Mouse (Mus musculus) macrophage (primary cell): ENCODE measurements around the gene Lyzl4. TPM values are rescaled to one million over a fixed set of nuclear protein-coding genes. Genes with fewer than 3 reads are reported as not detected.

Experiments used
- H3K27ac ChIP-seq: fragments of 350-480 bp; formaldehyde crosslinking; 2 replicates; pipeline ENCODE4 v1.9.0; 2021
- H3K36me3 ChIP-seq: fragments of 350-480 bp; formaldehyde crosslinking; 2 replicates; pipeline ENCODE4 v1.9.0; 2021; ENCODE audit errors: inconsistent target
- H3K4me3 ChIP-seq: fragments of 350-480 bp; formaldehyde crosslinking; 2 replicates; pipeline ENCODE4 v1.9.0; 2021; ENCODE audit errors: inconsistent target
- H3K79me2 ChIP-seq: fragments of 350-480 bp; formaldehyde crosslinking; 2 replicates; pipeline ENCODE4 v1.9.0; 2021; ENCODE audit errors: inconsistent target
- WGBS: methylation state at CpG from one replicate; pipeline ENCODE4 v1.1.7; 2026; ENCODE audit warnings: inconsistent platforms; ENCODE audit not compliant: missing documents; 5-methylcytosine and 5-hydroxymethylcytosine counted together
- polyA plus RNA-seq: library from polyadenylated mRNA; stranded (reverse); fragments of 250-400 nt; gene quantifications from 3 replicates; pipeline ENCODE4 v1.2.4, GENCODE M21; 2018; ENCODE audit warnings: inconsistent platforms
- total RNA-seq, 78 experiments: library from RNA; depleted of rRNA; stranded (reverse); fragments of 250-400 nt; gene quantifications; 1 replicate in 9 of 78; 2 replicates in 24 of 78; 3 replicates in 43 of 78; 4 replicates in 2 of 78; pipeline ENCODE4 v1.2.4; 2018; ENCODE audit warnings: inconsistent platforms in 56 of 78

Lyzl4 gene
- 1 to 10 TPM in 15 of 26 experiments, not detected in 11; 1.1 to 8.5 (median 2.8) TPM for total RNA-seq (2018; cell fraction: chromatin; rRNA removed)
- 1 to 10 TPM in 14 of 26 experiments, under 1 TPM in 12; 0.58 to 6.1 (median 2.3) TPM for total RNA-seq (2018; cell fraction: cytosol; rRNA removed)
- 10 to 100 TPM in 1 of 26 experiments, 1 to 10 TPM in 15, under 1 TPM in 6, not detected in 4; 0.48 to 22.1 (median 1.6) TPM for total RNA-seq (2018; cell fraction: nucleus; rRNA removed)
- 3.0 to 17.8 TPM (median 4.8 TPM) in 3 replicates for polyA plus RNA-seq

DNA sequence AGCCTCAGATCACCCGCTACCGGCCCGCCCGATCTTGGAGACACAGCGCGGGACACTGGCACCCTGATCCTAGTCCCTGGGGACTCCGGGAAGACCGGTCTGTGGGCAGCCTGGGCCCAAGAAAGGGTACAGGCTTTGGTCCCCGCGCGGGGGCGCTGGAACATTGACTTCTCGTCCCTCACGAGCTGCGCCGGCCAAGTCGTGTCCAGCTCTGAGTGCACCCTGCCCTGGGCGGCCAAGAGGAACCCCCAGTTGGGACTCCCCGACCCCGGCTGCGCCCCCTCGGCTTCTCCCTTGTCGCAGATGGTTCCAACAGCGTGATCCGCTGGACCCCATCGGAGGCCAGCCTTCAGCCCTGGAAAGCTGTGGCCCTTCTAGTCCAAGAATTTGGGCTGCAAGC, at the start of gene Lyzl4:
TSS of gene Lyzl4 (minus strand) at position 96 of the 400 bp plus-strand sequence.
- H3K36me3 ChIP-seq = no peaks in the 10 kb centered on the region
- no peak within 1 kb of the TSS for H3K27ac ChIP-seq
- no peaks in the 10 kb centered on the region for H3K79me2 ChIP-seq
- WGBS = 3% methylated on average over 21 of the region's 26 CpGs
- peak within 1 kb of the TSS; percentile 7; the same call in 1 of the 2 replicates for H3K4me3 ChIP-seq

DNA sequence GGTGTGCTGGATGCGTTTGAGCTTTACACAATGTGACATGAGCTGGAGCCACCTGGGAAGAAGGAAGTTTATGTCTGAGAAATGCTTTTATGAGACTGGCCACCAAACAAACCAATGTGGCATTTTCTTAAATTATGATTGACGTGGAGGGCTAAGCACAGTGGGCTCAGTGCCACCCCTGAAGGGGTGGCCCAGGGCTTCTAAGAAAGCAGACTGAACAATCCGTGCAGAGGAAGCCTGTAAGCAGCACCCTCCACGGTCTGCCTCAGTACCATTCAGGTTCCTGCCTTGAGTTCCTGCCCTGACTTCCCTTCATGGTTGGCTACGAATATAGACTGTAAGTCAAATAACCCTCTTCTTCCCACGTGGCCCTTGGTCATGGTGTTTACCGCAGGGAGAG, 48.8 kb upstream of the Lyzl4 start:
- no peak overlapping the region for H3K4me3 ChIP-seq
- WGBS = 94% methylated on average over 7 of the region's 7 CpGs
- H3K27ac ChIP-seq = no peak overlapping the region
- peaks cover 27% of the 10 kb centered on the region; the same call in 1 of the 2 replicates for H3K36me3 ChIP-seq
- H3K79me2 ChIP-seq = no peaks in the 10 kb centered on the region

DNA sequence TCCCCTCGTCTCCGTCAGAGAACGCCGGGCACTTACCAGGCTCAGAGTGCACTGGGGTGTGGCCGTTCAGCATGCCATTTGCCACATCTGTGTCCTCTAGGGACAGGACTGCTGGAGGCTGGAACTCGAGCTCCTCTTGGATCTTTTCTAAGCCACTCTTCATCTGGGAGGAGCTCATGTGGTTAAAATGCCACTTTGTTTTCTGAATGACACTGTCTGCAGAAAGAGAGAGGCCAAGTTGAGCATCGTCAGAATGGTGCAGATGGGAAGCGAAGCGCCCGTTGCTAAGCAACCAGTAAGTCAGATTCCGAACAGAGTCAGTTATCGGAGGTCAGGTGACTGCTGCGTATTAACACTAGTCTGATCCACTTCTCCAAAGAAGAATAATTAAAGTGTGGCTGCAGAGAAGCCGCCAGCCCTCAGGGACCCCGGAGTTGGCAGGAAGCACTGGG, 48.3 kb upstream of the Lyzl4 start:
- WGBS = 96% methylated on average over 15 of the region's 15 CpGs
- Histone ChIP-seq H3K79me2 (no peaks in the 10 kb centered on the region), H3K4me3 (no peak overlapping the region), H3K36me3 (peaks cover 28% of the 10 kb centered on the region; the same call in 1 of the 2 replicates), H3K27ac (no peak overlapping the region)

DNA sequence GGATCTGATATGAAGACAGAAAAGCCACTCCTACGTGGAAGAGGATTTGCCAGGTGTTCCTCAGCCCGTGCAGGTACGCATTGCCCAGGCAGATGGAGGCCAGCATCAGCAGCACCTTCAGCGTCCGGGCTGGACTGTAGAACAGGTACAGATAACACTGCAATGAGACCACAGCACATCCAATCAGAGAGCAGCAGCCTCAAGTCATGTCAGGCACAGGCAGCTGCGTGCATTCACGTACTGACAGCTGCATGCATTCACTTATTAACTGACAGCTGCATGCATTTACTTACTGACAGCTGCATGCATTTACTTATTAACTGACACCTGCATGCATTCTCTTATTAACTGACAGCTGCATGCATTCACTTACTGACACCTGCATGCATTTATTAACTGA, 42.8 kb upstream of the Lyzl4 start:
- no peak overlapping the region for H3K27ac ChIP-seq
- H3K4me3 ChIP-seq = no peak overlapping the region
- no peaks in the 10 kb centered on the region for H3K79me2 ChIP-seq
- WGBS = 96% methylated on average over 7 of the region's 7 CpGs
- H3K36me3 ChIP-seq = peaks cover 30% of the 10 kb centered on the region; the same call in 1 of the 2 replicates

DNA sequence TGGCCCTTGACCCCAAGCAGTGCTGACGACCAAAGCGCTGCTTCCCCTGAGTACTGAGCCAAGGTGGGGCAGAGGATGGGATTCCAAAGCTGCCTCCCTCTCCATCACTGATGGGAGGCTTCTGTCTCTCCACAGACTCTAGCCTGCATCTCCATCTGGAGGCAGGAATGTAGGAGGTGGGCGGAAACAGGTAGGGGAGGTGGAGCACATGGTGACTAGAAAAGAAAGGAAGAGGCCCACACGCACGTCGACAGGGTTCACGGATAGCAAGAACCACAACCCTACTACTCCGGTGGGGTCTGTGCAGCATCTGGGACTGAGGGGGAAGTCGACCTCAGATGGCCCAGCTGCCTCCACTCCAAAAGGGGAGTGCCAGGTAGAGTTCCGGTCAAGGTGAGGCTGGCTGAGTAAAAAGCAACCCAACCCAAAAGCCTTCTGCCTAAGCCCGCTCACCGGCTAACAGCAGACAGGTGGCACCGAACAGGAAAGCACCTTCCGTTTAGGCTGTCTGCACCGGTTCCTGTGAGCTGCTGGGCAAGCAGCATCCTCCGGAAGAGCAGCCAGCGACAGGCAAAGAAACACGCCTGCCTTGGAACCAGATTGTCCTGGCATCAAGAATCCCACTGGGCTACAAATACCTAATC, 40.3 kb upstream of the Lyzl4 start:
- Histone ChIP-seq H3K4me3 (no peak overlapping the region), H3K36me3 (peaks cover 18% of the 10 kb centered on the region; the same call in 1 of the 2 replicates), H3K79me2 (peaks cover 13% of the 10 kb centered on the region; the same call in 1 of the 2 replicates), H3K27ac (no peak overlapping the region)
- 53% methylated on average over 18 of the region's 18 CpGs for WGBS

DNA sequence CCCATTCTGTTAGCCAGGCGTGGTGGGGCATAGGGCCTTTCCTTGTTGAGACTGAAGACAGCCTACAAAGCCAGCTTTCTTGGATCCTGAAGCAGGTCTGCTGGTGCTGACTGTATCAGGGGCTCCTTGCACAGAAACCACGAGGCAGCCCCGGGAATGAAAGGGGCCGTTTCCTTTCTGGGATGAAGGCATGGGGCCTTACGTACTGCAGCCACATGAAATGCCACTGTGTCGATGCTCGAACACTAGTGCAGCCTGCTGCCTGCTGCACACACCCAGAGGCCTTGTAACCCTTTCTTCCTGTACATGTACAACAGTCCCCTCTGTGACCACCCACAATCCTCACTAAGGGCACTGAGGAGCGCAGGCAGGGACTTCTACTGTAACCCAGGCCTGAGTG, 39.3 kb upstream of the Lyzl4 start:
- 63% methylated on average over 7 of the region's 8 CpGs for WGBS
- H3K27ac ChIP-seq = no peak overlapping the region
- peaks cover 20% of the 10 kb centered on the region; the same call in 1 of the 2 replicates for H3K79me2 ChIP-seq
- H3K4me3 ChIP-seq = no peak overlapping the region
- H3K36me3 ChIP-seq = peaks cover 18% of the 10 kb centered on the region; the same call in 1 of the 2 replicates

DNA sequence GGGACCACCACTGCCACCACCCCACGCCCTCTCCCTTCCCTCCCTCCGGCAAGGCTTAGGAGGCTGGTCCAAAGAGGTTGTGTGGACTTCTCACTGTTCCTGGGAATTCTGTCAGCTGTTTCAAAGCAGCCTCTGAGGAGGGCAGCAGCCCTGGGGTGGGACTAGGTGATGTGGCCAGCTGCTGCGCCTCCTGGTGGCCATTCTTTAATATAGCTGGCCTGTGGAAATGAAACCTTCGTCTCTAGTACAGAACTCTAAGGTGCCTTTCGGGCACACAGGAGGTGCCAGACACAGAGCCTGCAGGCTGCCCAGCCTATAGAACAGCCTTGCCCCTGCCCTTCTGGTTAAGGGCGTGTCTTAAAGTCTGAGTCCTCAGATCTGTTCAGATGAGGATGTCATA, 37.7 kb upstream of the Lyzl4 start:
- Histone ChIP-seq H3K4me3 (no peak overlapping the region), H3K36me3 (peaks cover 10% of the 10 kb centered on the region; the same call in 1 of the 2 replicates), H3K79me2 (peaks cover 31% of the 10 kb centered on the region; the same call in 1 of the 2 replicates), H3K27ac (no peak overlapping the region)
- WGBS = 47% methylated on average over 6 of the region's 6 CpGs

DNA sequence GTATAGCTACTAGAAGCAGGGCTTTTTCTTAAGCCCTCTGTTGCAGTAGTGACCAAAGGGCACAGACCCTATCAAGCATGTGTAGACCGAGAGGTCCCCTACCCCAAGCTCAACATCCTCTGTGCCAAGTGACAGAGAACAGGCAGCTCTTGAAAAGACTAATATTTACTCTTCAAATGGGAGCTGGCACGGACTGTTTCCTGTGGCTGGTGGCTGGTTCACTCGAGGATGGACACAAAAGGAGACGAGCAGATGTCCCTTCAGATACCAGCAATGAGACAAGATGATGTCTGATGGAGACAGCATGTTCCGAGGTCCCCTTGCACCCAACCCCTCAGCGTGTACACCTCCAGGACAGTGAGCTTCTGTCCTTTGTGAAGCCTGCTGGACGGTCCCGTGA, 35.6 kb upstream of the Lyzl4 start:
- peaks cover 31% of the 10 kb centered on the region; the same call in 1 of the 2 replicates for H3K79me2 ChIP-seq
- no peak overlapping the region for H3K4me3 ChIP-seq
- no peaks in the 10 kb centered on the region for H3K36me3 ChIP-seq
- H3K27ac ChIP-seq = peak overlapping the region; percentile 90
- 51% methylated on average over 8 of the region's 8 CpGs for WGBS

DNA sequence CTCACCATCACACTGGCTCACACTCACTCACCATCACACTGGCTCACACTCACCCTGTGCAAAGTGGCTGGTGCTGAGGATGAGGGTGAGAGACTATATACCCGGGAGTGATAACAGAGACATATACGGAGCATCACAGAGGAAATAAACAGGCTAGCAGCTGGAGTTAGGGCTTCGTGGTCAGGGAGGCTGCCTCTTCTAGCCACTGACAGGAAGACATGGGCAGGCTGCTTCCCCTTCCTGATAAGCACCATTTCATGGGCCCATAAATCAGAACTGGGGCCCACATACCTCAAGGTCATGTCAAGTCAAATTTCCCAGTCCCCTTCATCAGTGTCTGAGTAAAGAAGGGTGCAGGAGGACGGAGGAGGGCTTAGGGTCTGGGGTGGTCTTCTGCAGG, 35.2 kb upstream of the Lyzl4 start:
- peaks cover 31% of the 10 kb centered on the region; the same call in 1 of the 2 replicates for H3K79me2 ChIP-seq

DNA sequence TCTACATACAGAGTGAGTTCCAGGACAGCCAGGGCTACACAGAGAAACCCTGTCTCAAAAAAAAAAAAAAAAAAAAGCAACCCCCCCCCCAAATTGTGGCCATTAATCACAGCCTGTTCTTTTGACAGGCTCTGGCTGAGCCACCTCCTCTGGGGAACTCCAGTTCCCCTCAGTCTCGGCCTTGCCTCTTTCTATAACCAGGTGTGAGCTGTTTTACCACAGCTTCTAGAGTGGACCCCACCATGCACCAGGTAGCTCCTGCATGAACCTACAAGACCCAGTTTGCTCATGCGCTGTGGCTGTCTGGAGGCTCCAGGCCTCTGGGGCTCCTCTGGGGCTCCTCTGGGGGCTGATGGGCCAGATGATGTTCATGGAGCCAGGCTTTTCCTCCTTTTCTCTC, 33.7 kb upstream of the Lyzl4 start:
- WGBS = 63% methylated on average over 2 of the region's 2 CpGs
- Histone ChIP-seq H3K36me3 (no peaks in the 10 kb centered on the region), H3K79me2 (peaks cover 31% of the 10 kb centered on the region; the same call in 1 of the 2 replicates), H3K27ac (peak overlapping the region; percentile 90), H3K4me3 (peak overlapping the region; percentile 31)

More for the DNA sequence above, 35.2 kb upstream of the Lyzl4 start:
- no peaks in the 10 kb centered on the region for H3K36me3 ChIP-seq
- 4% methylated on average over 4 of the region's 4 CpGs for WGBS
- H3K4me3 ChIP-seq = no peak overlapping the region
- peak overlapping the region; percentile 90 for H3K27ac ChIP-seq

DNA sequence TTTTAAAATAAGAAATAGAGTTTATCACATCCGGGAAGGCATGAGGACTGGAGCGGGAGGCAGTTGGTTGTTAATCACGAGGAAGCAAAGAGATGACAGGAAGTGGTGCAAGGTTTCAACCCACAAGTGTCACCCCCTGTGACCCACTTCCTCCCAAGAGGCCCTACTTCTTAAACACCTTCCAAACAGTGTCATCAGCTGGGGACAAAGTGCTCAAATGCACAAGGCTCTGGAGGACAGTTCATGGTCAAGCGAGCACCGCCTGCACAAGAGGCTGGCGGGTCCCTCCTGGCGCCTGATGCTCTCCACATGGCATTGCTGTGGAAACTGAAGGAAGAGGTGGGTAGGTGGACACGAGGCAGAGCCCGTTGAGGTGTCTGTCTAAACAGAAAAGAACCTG, 33.1 kb upstream of the Lyzl4 start:
- H3K4me3 ChIP-seq = peak overlapping the region; percentile 31
- peak overlapping the region; percentile 90 for H3K27ac ChIP-seq
- H3K79me2 ChIP-seq = peaks cover 31% of the 10 kb centered on the region; the same call in 1 of the 2 replicates
- no peaks in the 10 kb centered on the region for H3K36me3 ChIP-seq
- 41% methylated on average over 9 of the region's 9 CpGs for WGBS

DNA sequence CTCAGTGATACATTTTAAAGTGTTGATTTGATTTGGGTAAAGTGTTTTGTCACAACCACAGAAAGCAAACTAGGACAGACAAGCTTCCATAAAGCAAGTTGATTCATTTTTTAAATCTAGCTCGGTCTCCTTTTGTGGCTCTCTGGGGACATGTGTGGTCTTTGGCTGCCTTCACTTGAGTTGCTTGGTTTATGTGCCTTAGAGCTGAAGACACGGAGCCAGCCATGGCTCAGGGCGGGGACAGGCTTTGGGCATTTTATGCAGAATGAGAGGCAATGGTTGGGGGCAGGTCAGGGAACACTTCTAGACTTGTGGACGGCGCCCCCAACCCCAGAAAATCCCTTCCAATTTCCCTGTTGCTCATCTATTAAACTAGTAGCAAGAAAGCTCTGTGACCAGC, 31.8 kb upstream of the Lyzl4 start:
- H3K4me3 ChIP-seq = no peak overlapping the region
- WGBS = 91% methylated on average over 5 of the region's 5 CpGs
- H3K79me2 ChIP-seq = peaks cover 31% of the 10 kb centered on the region; the same call in 1 of the 2 replicates
- peak overlapping the region; percentile 90 for H3K27ac ChIP-seq
- no peaks in the 10 kb centered on the region for H3K36me3 ChIP-seq

DNA sequence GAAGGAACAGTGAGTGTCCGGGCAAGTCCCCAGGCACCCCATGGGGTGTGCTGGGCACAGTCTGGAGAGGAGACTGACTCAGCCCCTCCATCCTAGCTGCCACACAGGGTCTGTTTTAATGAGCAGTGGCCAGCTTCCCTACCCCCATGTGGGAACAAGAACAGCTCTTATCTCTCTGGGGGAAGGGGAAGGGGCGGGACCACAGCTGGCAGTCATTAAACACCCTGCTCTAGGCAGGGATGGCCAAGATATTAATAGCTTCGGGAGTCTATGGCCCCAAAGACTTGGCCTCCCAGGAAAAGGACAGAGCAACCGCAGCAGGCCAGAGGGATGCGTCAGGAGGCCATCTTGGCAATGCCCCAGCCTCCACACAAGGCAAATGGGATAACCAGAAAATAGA, 30.4 kb upstream of the Lyzl4 start:
- Histone ChIP-seq H3K79me2 (peaks cover 19% of the 10 kb centered on the region; the same call in 1 of the 2 replicates), H3K36me3 (no peaks in the 10 kb centered on the region), H3K27ac (no peak overlapping the region), H3K4me3 (no peak overlapping the region)
- WGBS = 62% methylated on average over 5 of the region's 5 CpGs

DNA sequence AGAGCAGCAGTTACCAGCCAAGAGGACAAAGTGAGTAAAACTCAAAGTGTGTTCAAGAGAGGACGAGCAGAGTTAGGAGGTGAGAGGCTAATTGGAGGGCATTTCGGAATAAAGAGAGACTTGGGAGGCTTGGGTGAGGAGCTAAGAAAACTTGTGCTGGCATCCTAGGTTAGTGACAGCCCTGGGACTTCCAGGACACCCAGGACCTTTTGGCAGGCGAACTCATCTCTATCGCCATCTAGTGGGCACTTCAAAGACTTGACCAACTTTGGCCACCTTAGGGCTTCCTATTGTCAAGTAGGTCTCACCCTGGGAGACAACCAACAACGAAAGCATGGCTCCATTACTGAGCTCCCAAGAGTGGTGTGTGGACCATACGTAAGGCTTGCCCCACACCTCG, 29.4 kb upstream of the Lyzl4 start:
- 48% methylated on average over 7 of the region's 7 CpGs for WGBS

DNA sequence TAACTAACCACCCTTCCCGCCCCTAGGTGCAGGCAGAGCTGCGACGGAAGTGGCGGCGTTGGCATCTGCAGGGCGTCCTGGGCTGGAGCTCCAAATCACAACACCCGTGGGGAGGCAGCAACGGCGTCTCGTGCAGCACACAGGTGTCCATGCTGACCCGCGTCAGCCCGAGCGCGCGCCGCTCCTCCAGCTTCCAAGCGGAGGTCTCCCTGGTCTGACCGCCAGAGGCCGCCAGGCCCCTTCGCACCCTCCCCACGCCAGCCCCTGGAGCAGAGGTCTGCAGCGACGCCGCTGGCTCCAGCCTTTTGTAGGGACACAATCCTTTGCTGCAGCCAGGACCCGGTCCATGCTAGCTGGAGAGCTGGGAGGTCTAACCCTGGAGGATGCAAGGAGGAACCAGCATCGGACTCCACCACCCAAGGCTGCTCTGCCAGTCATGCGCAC, 27.5 kb upstream of the Lyzl4 start:
- Histone ChIP-seq H3K36me3 (no peaks in the 10 kb centered on the region), H3K4me3 (no peak overlapping the region), H3K27ac (no peak overlapping the region), H3K79me2 (no peaks in the 10 kb centered on the region)
- 3% methylated on average over 28 of the region's 28 CpGs for WGBS

More for the DNA sequence above, 29.4 kb upstream of the Lyzl4 start:
- Histone ChIP-seq H3K36me3 (no peaks in the 10 kb centered on the region), H3K27ac (no peak overlapping the region), H3K79me2 (peaks cover 12% of the 10 kb centered on the region; the same call in 1 of the 2 replicates), H3K4me3 (no peak overlapping the region)
